8 mouse cellular contexts compared by ENCODE assay signal in the genomic region with DNA sequence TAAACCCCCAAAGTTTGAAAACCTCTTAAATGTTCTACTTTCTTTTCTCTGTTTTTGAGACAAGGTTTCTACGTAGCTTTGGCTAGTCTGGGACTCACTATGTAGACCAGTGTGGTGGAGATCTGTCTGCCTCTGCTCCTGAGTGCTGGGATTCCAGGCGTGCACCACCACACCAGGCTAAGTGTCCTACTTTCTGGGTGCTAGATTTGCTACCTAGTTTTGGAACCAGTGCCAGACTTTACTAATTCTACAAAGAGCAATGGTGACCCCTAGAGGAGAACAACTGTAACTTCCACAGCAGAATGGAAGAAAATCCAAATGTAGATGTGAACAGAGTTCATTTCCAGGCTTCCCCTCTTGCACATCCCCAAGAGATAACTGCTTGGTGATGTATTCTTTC. TPM values are rescaled to one million over a fixed set of nuclear protein-coding genes. Genes with fewer than 3 reads are reported as not detected.
DNase-seq lines count a peak whose midpoint lies in the region; ATAC-seq and TF ChIP-seq lines count a peak whose summit lies in the region.

No protein-coding gene starts in this region.

- 41% methylated on average over 2 of the region's 2 CpGs for WGBS in hindbrain, postnatal 0 days
- WGBS in small intestine, adult 2 months, result 53% methylated on average over 2 of the region's 2 CpGs

- 0 out of 2 replicates have a peak, but pooled peaks have one; percentile 15 for ATAC-seq in hindbrain, postnatal 0 days

- H3K9ac ChIP-seq in hindbrain, postnatal 0 days (replicated peaks; ENCODE audit: low read length), result no peak overlapping the region

- no peak overlapping the region for H3K4me3 ChIP-seq in hindbrain, postnatal 0 days (ENCODE audit: low read length)
- no peak overlapping the region for H3K4me3 ChIP-seq in small intestine, adult 2 months (ENCODE audit: low read depth, low read length)

- DNase-seq in gastrocnemius, adult 18-20 months (ENCODE audit: low spot score), result peak; percentile 51
- no peak for DNase-seq in gastrocnemius, postnatal 10 days
- DNase-seq in right cerebral cortex, adult 18-20 months, result peak; percentile 38
- no peak for DNase-seq in right cerebral cortex, postnatal 14 days
- peak; percentile 35 to 81 for DNase-seq in cerebellum, postnatal 10 days
- DNase-seq in hindbrain, postnatal 0 days (ENCODE audit: low spot score), result peak; percentile 82
- DNase-seq in adrenal gland, postnatal 25 days, result no peak

- no peaks in the 10 kb centered on the region for H3K4me1 ChIP-seq in hindbrain, postnatal 0 days (ENCODE audit: insufficient read depth, low read length)
- peaks cover 6% of the 10 kb centered on the region; the same call in 1 of the 2 replicates for H3K4me1 ChIP-seq in small intestine, adult 2 months (ENCODE audit: control insufficient read depth, insufficient read depth, insufficient read length, low read length)

- H3K36me3 ChIP-seq in hindbrain, postnatal 0 days (ENCODE audit: insufficient read depth, low read length), result peaks cover 10% of the 10 kb centered on the region; the same call in 1 of the 2 replicates
- peaks cover 7% of the 10 kb centered on the region for H3K36me3 ChIP-seq in small intestine, adult 2 months (ENCODE audit: control insufficient read depth, insufficient read depth, low read length)

- no peak overlapping the region for H3K27ac ChIP-seq in hindbrain, postnatal 0 days
- no peak overlapping the region for H3K27ac ChIP-seq in small intestine, adult 2 months (ENCODE audit: insufficient read depth, low read depth, low read length)

- TF ChIP-seq POLR2A in small intestine, adult 2 months (IDR thresholded peaks at IDR 0.05; ENCODE audit: low read depth, low read length), result no peak

- H3K4me2 ChIP-seq in hindbrain, postnatal 0 days (ENCODE audit: low read depth, low read length), result no peak overlapping the region

- no peaks in the 10 kb centered on the region for H3K9me3 ChIP-seq in hindbrain, postnatal 0 days (ENCODE audit: low read length)

- H3K27me3 ChIP-seq in hindbrain, postnatal 0 days (ENCODE audit: insufficient read depth, low read length), result no peaks in the 10 kb centered on the region
- H3K27me3 ChIP-seq in small intestine, adult 2 months (ENCODE audit: control insufficient read depth, insufficient read depth, low read length), result no peaks in the 10 kb centered on the region

- peak; percentile 87 for TF ChIP-seq CTCF in hindbrain, postnatal 0 days (IDR thresholded peaks at IDR 0.05; ENCODE audit: low read depth)
- TF ChIP-seq CTCF in small intestine, adult 2 months (IDR thresholded peaks at IDR 0.05; ENCODE audit: extremely low read depth, insufficient read length, insufficient replicate concordance, low read depth, low read length), result peak; percentile 46; the same call in 1 of the 2 replicates

RNA-seq across cellular contexts. Expression of a gene that starts 6.4 kb away (rescaled TPM):
- total RNA-seq in gastrocnemius, adult 18-20 months (2021), result 10 to 100 TPM; 19.6 to 19.8 TPM
- 10 to 100 TPM; 25.4 to 27.3 TPM for total RNA-seq in gastrocnemius, postnatal 10 days (2021)
- 22.1 and 24.9 TPM in 2 replicates for total RNA-seq in hindbrain, postnatal 0 days (2014; rRNA removed)
- polyA plus RNA-seq in hindbrain, postnatal 0 days (2015; fragmentation: Nextera tagmentation; extraction: Ambion mirVana), result 59.3 and 61.8 TPM in 2 replicates
- polyA plus RNA-seq in small intestine, adult 2 months (2012; rRNA removed), result 0.99 and 2.5 TPM in 2 replicates
- total RNA-seq in adrenal gland, postnatal 25 days (2021), result 39.0 and 41.2 TPM in 2 replicates

RNA-seq across cellular contexts. Expression of a gene that starts 52.5 kb away (rescaled TPM):
- 10 to 100 TPM; 57.4 to 58.2 TPM for total RNA-seq in gastrocnemius, adult 18-20 months (2021)
- 10 to 100 TPM; 49.3 to 55.9 TPM for total RNA-seq in gastrocnemius, postnatal 10 days (2021)
- 10.1 and 23.6 TPM in 2 replicates for total RNA-seq in hindbrain, postnatal 0 days (2014; rRNA removed)
- polyA plus RNA-seq in hindbrain, postnatal 0 days (2015; fragmentation: Nextera tagmentation; extraction: Ambion mirVana), result 9.0 and 11.7 TPM in 2 replicates
- 13.7 and 23.6 TPM in 2 replicates for polyA plus RNA-seq in small intestine, adult 2 months (2012; rRNA removed)
- total RNA-seq in adrenal gland, postnatal 25 days (2021), result 25.8 and 40.5 TPM in 2 replicates

RNA-seq across cellular contexts. Expression of a gene that starts 56.0 kb away (rescaled TPM):
- total RNA-seq in gastrocnemius, adult 18-20 months (2021), result 10 to 100 TPM; 13.9 to 22.0 TPM
- 10 to 100 TPM; 56.2 to 67.9 TPM for total RNA-seq in gastrocnemius, postnatal 10 days (2021)
- total RNA-seq in hindbrain, postnatal 0 days (2014; rRNA removed), result 45.5 and 57.8 TPM in 2 replicates
- 37.9 and 39.0 TPM in 2 replicates for polyA plus RNA-seq in hindbrain, postnatal 0 days (2015; fragmentation: Nextera tagmentation; extraction: Ambion mirVana)
- polyA plus RNA-seq in small intestine, adult 2 months (2012; rRNA removed), result 10.8 and 31.3 TPM in 2 replicates
- total RNA-seq in adrenal gland, postnatal 25 days (2021), result 18.6 and 25.1 TPM in 2 replicates

Comparison
In these comparisons a context has a peak if more than half of its experiments do, and no peak if none do; other contexts are left out.
1. DNase-seq: peak in gastrocnemius, adult 18-20 months (single experiment), right cerebral cortex, adult 18-20 months (single experiment), cerebellum, postnatal 10 days (2 of 2) and hindbrain, postnatal 0 days (single experiment); none in gastrocnemius, postnatal 10 days (single experiment), right cerebral cortex, postnatal 14 days (single experiment) and adrenal gland, postnatal 25 days (single experiment).